In the genomic region with DNA sequence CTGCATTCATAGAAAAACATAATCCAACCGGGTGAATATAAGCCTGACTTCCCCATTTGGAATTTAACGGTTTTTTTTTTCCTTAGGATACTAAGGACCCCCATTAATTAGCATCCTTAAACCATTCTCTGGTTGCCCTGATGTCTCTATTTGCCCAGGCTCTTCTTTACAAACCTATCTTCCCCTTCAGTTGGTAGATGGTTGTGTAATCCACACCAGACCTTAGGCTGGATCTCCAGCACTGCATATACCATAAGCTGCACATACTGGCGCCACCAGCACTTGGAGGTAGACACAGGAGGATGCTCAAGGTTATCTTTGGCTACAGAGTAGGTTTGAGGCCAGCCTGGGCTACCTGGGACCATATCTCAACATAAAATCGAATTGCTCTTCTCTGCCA, we compare ENCODE assay signal across 18 mouse cellular contexts.
"Had no signal": no experiment of that assay in that cellular context is flagged by ENCODE, and none has a peak within 500 bp of the region (broad histone marks: within the 10 kb centered on the region; RNA-seq: fewer than 3 reads in every experiment).

No protein-coding gene starts in this region.

- ATAC-seq: midbrain, embryonic 16.5 days had no signal

- H3K9ac ChIP-seq: liver, embryonic 14.5 days; lung, embryonic 14.5 days; midbrain, embryonic 12.5 days; neural tube, embryonic 13.5 days; neural tube, embryonic 15.5 days; stomach, embryonic 15.5 days had no signal

- H3K27ac ChIP-seq: liver, embryonic 14.5 days; midbrain, embryonic 10.5 days; midbrain, embryonic 12.5 days; neural tube, embryonic 13.5 days; neural tube, embryonic 15.5 days; stomach, embryonic 15.5 days; stomach, postnatal 0 days had no signal

- DNase-seq: lung, adult 18-20 months; lung, embryonic 14.5 days; lung, postnatal 10 days; lung, postnatal 4 days; midbrain, embryonic 14.5 days; right cerebral cortex, postnatal 14 days; thymus, adult 2 months; thymus, postnatal 25 days; thymus, postnatal 4 days had no signal

- H3K27me3 ChIP-seq: midbrain, embryonic 12.5 days; neural tube, embryonic 13.5 days; neural tube, embryonic 15.5 days; stomach, embryonic 15.5 days had no signal

- H3K4me1 ChIP-seq: midbrain, embryonic 10.5 days; midbrain, embryonic 12.5 days; neural tube, embryonic 13.5 days; neural tube, embryonic 15.5 days; stomach, embryonic 15.5 days had no signal

- H3K36me3 ChIP-seq: midbrain, embryonic 12.5 days; neural tube, embryonic 13.5 days; neural tube, embryonic 15.5 days; stomach, embryonic 15.5 days had no signal

- H3K4me3 ChIP-seq: midbrain, embryonic 10.5 days; midbrain, embryonic 12.5 days; myocyte; neural tube, embryonic 13.5 days; neural tube, embryonic 15.5 days; stomach, embryonic 15.5 days had no signal
